Mouse (Mus musculus): ENCODE measurements at regions not wholly inside any gene's neighbourhood (a gene's known extent, or its start where the extent isn't known, plus 50 kb on each side); places are given as distances from the start of the nearest gene placed in this dataset.

DNA sequence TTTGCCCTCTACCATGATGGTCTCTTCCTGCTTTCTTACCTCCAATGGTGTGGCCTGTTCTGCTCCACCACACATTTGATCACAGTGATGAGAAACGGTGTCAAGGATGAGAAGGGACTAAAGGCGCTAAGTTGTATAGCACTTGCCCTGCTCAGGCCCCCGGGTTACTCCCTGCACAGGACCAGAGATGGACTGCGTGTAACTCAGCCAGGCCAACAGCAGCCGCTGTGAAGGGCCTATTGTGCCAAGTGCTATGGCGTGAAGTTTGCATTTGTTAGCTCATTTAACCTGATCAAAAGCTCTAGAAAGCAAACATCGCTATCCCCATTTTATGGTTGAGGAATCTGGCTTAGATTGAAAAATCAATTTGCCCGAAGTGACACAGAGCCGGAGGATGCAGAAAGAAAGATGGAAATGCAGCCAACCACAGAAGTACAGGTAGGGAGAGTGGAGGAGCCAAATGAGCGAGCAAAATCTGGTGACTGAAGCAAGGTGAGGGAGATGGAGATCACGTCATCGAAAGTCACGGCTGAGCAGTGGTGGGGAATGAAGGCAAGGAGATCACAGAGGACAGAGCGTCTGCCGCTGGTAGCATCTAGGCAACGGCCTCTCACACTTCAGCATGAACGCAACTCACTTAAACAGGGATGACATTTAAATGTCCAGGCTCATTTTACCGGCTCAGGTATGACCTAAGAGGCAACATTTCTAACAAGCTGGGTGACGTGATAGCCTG is 78.3 kb upstream of the Fer start:
- no peak for TF ChIP-seq POLR2A (IDR thresholded peaks at IDR 0.05; ENCODE audit: low read depth, low read length)
- TF ChIP-seq CTCF (IDR thresholded peaks at IDR 0.05; ENCODE audit: extremely low read depth, insufficient read length, insufficient replicate concordance, low read depth, low read length), result no peak
